Mouse (Mus musculus): ENCODE results near the gene Kcnab3. TPM values are rescaled to one million over a fixed set of nuclear protein-coding genes. Genes with fewer than 3 reads are reported as not detected.
A peak's percentile ranks its signal among the peaks of the same experiment; 100 is the strongest.

Gene Kcnab3
- polyA plus RNA-seq, 1 experiment from 2014 or later, result 0.07 TPM

DNA sequence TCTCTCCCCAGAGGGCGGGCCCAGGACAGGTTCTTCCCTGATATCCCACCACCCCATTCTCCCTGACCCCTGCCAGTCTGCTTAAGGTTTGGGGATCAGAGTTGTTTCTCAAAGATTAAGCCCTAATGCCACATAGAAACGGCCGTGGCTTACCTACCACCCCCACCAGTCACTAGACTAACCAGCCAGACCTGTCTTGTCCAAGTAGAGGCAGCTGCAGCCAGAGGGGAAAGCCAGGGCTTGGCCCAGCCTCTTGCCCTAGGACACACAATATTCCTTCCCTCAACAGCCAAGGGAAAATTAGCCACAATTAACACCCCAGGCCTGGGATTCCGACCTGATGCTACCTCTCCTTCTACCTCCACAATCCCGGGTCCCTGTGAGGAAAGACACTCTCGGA lies 39.7 kb downstream of the Kcnab3 start:
- Histone ChIP-seq H3K36me3 (peaks cover 6% of the 10 kb centered on the region; the same call in 1 of the 2 replicates), H3K9me3 (replicated peaks) (no peaks in the 10 kb centered on the region), H3K9ac (peak overlapping the region; percentile 46), H3K4me3 (replicated peaks) (peak overlapping the region; percentile 73), H3K4me1 (replicated peaks) (peaks cover 56% of the 10 kb centered on the region), H3K27ac (peak overlapping the region; percentile 40), H3K27me3 (peaks cover 56% of the 10 kb centered on the region), H3K4me2 (peak overlapping the region; percentile 97)
- 51% methylated on average over 6 of the region's 6 CpGs for WGBS (ENCODE audit: insufficient replicate concordance)
- DNase-seq (no peak), ATAC-seq (ENCODE audit: low read depth) (no peak)

DNA sequence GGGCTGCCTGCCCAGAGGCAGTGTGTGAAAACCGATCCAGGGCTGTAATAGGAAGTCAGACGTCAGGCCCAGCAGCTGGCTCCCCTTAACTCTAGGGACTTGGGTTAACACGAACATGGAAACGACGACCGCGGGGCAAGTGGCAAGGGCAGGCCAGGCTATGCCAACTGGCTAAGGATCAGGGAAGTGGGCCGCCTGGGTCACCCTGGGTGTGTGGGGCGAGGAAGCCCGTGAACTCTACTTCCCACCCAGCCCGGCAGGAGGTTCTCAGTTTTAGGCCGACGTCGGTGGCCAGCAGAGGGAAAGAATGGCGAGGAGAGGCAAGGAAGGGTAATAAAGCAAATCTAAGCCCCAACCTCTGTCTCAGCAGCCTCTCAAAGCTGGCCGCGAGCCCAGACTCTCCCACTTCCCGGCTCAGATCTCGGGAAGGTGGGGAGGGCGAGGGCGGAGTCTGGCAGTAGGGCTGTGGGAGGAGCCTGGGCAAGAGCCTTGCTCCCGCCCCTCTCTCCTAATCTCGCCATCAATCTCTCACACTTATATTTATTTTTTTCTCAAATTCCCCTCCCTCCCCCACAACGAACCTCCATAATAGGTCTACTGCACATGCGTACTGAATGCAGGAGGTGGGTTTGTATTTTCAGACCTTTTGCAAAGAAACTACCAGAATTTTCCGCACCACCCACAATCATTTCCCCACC lies 40.2 kb downstream of the Kcnab3 start:
- peak; percentile 66 for DNase-seq
- WGBS (ENCODE audit: insufficient replicate concordance), result 5% methylated on average over 26 of the region's 26 CpGs
- no peaks in the 10 kb centered on the region for H3K9me3 ChIP-seq (replicated peaks)
- H3K36me3 ChIP-seq, result 0 out of 2 replicates have a peak, but pooled peaks cover under 1% of the 10 kb centered on the region
- H3K4me2 ChIP-seq, result peak overlapping the region; percentile 97
- peak overlapping the region; percentile 40 for H3K27ac ChIP-seq
- H3K27me3 ChIP-seq, result peaks cover 60% of the 10 kb centered on the region
- H3K9ac ChIP-seq, result peak overlapping the region; percentile 46
- ATAC-seq (ENCODE audit: low read depth), result peak; percentile 70
- H3K4me1 ChIP-seq (replicated peaks), result peaks cover 61% of the 10 kb centered on the region
- H3K4me3 ChIP-seq (replicated peaks), result peak overlapping the region; percentile 73

GRCm38 (mm10) chr11:69366855-69367615 lies 41.0 kb downstream of the Kcnab3 start:
- Histone ChIP-seq H3K27ac (peak overlapping the region; percentile 68), H3K4me1 (replicated peaks) (peaks cover 69% of the 10 kb centered on the region), H3K9ac (peak overlapping the region; percentile 88), H3K9me3 (replicated peaks) (no peaks in the 10 kb centered on the region), H3K4me2 (peak overlapping the region; percentile 97), H3K4me3 (replicated peaks) (peak overlapping the region; percentile 73), H3K27me3 (peaks cover 66% of the 10 kb centered on the region), H3K36me3 (no peaks in the 10 kb centered on the region)
- under 1% methylated on average over 22 of the region's 22 CpGs for WGBS (ENCODE audit: insufficient replicate concordance)
- no peak for ATAC-seq (ENCODE audit: low read depth)
- DNase-seq, result no peak

- Histone ChIP-seq H3K4me2 (peak overlapping the region; percentile 97), H3K9ac (peak overlapping the region; percentile 88), H3K27ac (peak overlapping the region; percentile 68), H3K9me3 (replicated peaks) (no peaks in the 10 kb centered on the region), H3K4me1 (replicated peaks) (peaks cover 76% of the 10 kb centered on the region), H3K36me3 (no peaks in the 10 kb centered on the region), H3K4me3 (replicated peaks) (peak overlapping the region; percentile 73), H3K27me3 (peaks cover 68% of the 10 kb centered on the region)
- DNase-seq (no peak), ATAC-seq (ENCODE audit: low read depth) (no peak)
- WGBS (ENCODE audit: insufficient replicate concordance), result 2% methylated on average over 22 of the region's 22 CpGs
Observed at GRCm38 (mm10) chr11:69367616-69368355, 41.7 kb downstream of the Kcnab3 start.

GRCm38 (mm10) chr11:69368356-69369214 lies 42.5 kb downstream of the Kcnab3 start:
- Histone ChIP-seq H3K27ac (peak overlapping the region; percentile 68), H3K4me2 (peak overlapping the region; percentile 97), H3K4me3 (replicated peaks) (peak overlapping the region; percentile 73), H3K9ac (peak overlapping the region; percentile 88), H3K36me3 (no peaks in the 10 kb centered on the region), H3K9me3 (replicated peaks) (no peaks in the 10 kb centered on the region), H3K27me3 (peaks cover 67% of the 10 kb centered on the region), H3K4me1 (replicated peaks) (peaks cover 84% of the 10 kb centered on the region)
- DNase-seq (no peak), ATAC-seq (ENCODE audit: low read depth) (no peak)
- WGBS (ENCODE audit: insufficient replicate concordance), result 1% methylated on average over 36 of the region's 106 CpGs

DNA sequence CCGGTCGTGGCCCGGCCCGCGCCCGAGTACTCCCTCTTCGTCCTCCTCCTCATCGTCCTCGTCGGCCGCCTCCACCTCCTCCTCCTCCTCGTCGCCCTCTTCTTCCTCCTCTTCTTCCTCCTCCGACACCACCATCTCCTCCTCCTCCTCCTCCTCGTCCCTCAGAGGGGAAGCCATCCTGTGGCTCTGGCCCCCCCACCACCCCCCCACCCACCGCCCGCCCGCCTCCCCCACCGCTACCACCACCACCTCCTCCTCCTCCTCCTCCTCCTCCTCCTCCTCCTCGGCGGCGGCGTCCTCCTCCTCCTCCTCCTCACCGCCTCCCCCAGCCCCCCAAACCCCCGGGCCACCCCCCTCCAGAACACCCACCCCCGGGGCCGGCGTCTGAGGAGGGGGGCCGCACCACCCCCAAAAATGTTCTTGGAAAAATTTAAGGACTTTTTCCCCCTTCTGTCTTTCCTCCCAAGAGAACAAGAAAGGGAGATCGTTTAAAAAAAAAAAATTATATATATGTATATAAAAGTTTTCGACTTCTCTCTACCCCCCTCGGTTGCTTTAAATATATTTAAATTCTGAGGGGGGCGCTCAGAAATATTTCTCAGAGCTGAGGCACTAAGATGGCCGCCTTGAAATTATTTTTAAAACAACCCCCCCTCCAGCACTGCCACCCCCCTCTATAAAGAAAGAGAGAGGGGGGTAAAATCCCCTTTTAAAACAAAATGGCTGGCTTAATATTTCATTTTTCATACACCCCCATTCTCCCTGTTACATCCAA lies 43.3 kb downstream of the Kcnab3 start, which contains the start of gene Chd3:
Gene Chd3, minus strand, starts transcription at position 192 of the 775 bp plus-strand sequence.
- DNase-seq, result no peak
- H3K4me1 ChIP-seq (replicated peaks), result peaks cover 90% of the 10 kb centered on the region
- H3K27me3 ChIP-seq, result peaks cover 64% of the 10 kb centered on the region

GRCm38 (mm10) chr11:69369990-69370816 lies 44.1 kb downstream of the Kcnab3 start:
- H3K27me3 ChIP-seq, result peaks cover 60% of the 10 kb centered on the region
- H3K9ac ChIP-seq, result peak overlapping the region; percentile 5; the same call in 1 of the 2 replicates
- peaks cover 87% of the 10 kb centered on the region for H3K4me1 ChIP-seq (replicated peaks)
- H3K4me3 ChIP-seq (replicated peaks), result peak overlapping the region; percentile 73; the same call in 1 of the 2 replicates
- H3K9me3 ChIP-seq (replicated peaks), result no peaks in the 10 kb centered on the region
- no peaks in the 10 kb centered on the region for H3K36me3 ChIP-seq
- peak overlapping the region; percentile 97 for H3K4me2 ChIP-seq
- WGBS (ENCODE audit: insufficient replicate concordance), result 41% methylated on average over 2 of the region's 2 CpGs
- DNase-seq (no peak), ATAC-seq (ENCODE audit: low read depth) (no peak)
- H3K27ac ChIP-seq, result peak overlapping the region; percentile 91

More for the DNA sequence above, 43.3 kb downstream of the Kcnab3 start, which contains the start of gene Chd3:
- peak within 1 kb of the TSS; percentile 88 for H3K9ac ChIP-seq
- no peaks in the 10 kb centered on the region for H3K9me3 ChIP-seq (replicated peaks)
- 9% methylated on average over 20 of the region's 34 CpGs for WGBS (ENCODE audit: insufficient replicate concordance)
- peak within 1 kb of the TSS; percentile 97 for H3K4me2 ChIP-seq
- peak within 1 kb of the TSS; percentile 73 for H3K4me3 ChIP-seq (replicated peaks)
- no peak for ATAC-seq (ENCODE audit: low read depth)
- no peaks in the 10 kb centered on the region for H3K36me3 ChIP-seq
- H3K27ac ChIP-seq, result peak within 1 kb of the TSS; percentile 68

DNA sequence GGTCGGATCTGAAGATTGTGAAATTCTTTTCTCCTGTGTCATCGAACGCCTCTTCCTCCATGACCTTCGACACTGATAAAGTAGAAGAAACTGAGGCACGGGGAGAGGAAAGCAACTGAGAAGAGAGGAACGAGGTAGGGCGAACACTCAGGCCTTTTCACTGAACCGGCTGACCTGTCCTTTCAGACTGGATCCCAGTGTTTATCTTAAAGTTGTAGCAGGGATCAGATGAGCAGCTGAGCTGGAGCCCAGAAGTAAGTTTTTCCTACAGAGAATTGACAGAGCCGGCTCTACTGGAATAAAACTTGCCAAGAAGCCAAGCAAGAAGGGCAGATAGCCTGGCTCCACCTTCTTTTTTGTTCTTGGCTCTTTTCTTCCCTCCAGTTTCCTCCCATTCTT lies 44.8 kb downstream of the Kcnab3 start:
- Histone ChIP-seq H3K4me2 (peak overlapping the region; percentile 18; the same call in 1 of the 2 replicates), H3K4me3 (replicated peaks) (no peak overlapping the region), H3K27me3 (peaks cover 54% of the 10 kb centered on the region), H3K9ac (peak overlapping the region; percentile 5; the same call in 1 of the 2 replicates), H3K9me3 (replicated peaks) (no peaks in the 10 kb centered on the region), H3K36me3 (no peaks in the 10 kb centered on the region), H3K4me1 (replicated peaks) (peaks cover 81% of the 10 kb centered on the region), H3K27ac (peak overlapping the region; percentile 91)
- DNase-seq (no peak), ATAC-seq (ENCODE audit: low read depth) (no peak)
- 37% methylated on average over 9 of the region's 9 CpGs for WGBS (ENCODE audit: insufficient replicate concordance)

- H3K9ac ChIP-seq, result peak overlapping the region; percentile 24; the same call in 1 of the 2 replicates
- peak overlapping the region; percentile 47; the same call in 1 of the 2 replicates for H3K4me3 ChIP-seq (replicated peaks)
- H3K4me1 ChIP-seq (replicated peaks), result peaks cover 78% of the 10 kb centered on the region
- 72% methylated on average over 12 of the region's 12 CpGs for WGBS (ENCODE audit: insufficient replicate concordance)
- no peak for DNase-seq
- H3K27ac ChIP-seq, result peak overlapping the region; percentile 91
- no peak for ATAC-seq (ENCODE audit: low read depth)
- peak overlapping the region; percentile 69 for H3K4me2 ChIP-seq
- no peaks in the 10 kb centered on the region for H3K36me3 ChIP-seq
- no peaks in the 10 kb centered on the region for H3K9me3 ChIP-seq (replicated peaks)
- H3K27me3 ChIP-seq, result peaks cover 46% of the 10 kb centered on the region
Observed at GRCm38 (mm10) chr11:69371601-69372000, 45.5 kb downstream of the Kcnab3 start.

Measured in liver, embryonic 13.5 days (tissue).